Mouse (Mus musculus) embryonic facial prominence, embryonic 12.5 days (tissue): ENCODE measurements around the gene Rubcn. TPM values are rescaled to one million over a fixed set of nuclear protein-coding genes. Genes with fewer than 3 reads are reported as not detected.
A peak's percentile ranks its signal among the peaks of the same experiment; 100 is the strongest.

Experiments
- ATAC-seq: fragments of 200-750 bp; cut with Nextera tagmentation; 2 replicates; pipeline ENCODE4 v1.8.0; 2017; ENCODE audit not compliant: insufficient number of reproducible peaks, insufficient read depth, low FRiP score, low TSS enrichment
- H3K27ac ChIP-seq: fragments of 300-500 bp; sonication (generic); 2 replicates; pipeline ENCODE4 v1.5.1; 2016; ENCODE audit warnings: mild to moderate bottlenecking
- H3K27me3 ChIP-seq: fragments of 300-500 bp; sonication (generic); 2 replicates; pipeline ENCODE4 v1.6.1; 2016; ENCODE audit warnings: mild to moderate bottlenecking, moderate library complexity
- H3K36me3 ChIP-seq: fragments of 300-500 bp; sonication (generic); 2 replicates; pipeline ENCODE4 v1.6.1; 2016; ENCODE audit warnings: mild to moderate bottlenecking
- H3K4me1 ChIP-seq: fragments of 300-500 bp; sonication (generic); 2 replicates; pipeline ENCODE4 v1.6.1; 2016
- H3K4me2 ChIP-seq: fragments of 300-500 bp; sonication (generic); replicated peaks from 2 replicates; pipeline ENCODE4 v1.6.1; 2016; ENCODE audit warnings: mild to moderate bottlenecking, moderate library complexity
- H3K4me3 ChIP-seq: fragments of 300-500 bp; sonication (generic); 2 replicates; pipeline ENCODE4 v1.5.1; 2016; ENCODE audit warnings: mild to moderate bottlenecking
- H3K9ac ChIP-seq: fragments of 300-500 bp; sonication (generic); 2 replicates; pipeline ENCODE4 v1.6.1; 2016; ENCODE audit warnings: mild to moderate bottlenecking, moderate library complexity
- H3K9me3 ChIP-seq: fragments of 300-500 bp; sonication (generic); 2 replicates; pipeline ENCODE4 v1.6.1; 2016; ENCODE audit warnings: mild to moderate bottlenecking, moderate library complexity
- WGBS: fragments of 180-500 bp; shearing (Covaris S2); methylation state at CpG from one replicate; pipeline ENCODE4 v1.1.7; 2016; 5-methylcytosine and 5-hydroxymethylcytosine counted together
- polyA plus RNA-seq: library from polyadenylated mRNA; unstranded; fragments of >200 nt; fragmentation: Nextera tagmentation; extraction: Ambion mirVana; gene quantifications from 2 replicates; pipeline ENCODE4 v1.2.1, GENCODE M21; 2016

Rubcn gene
- polyA plus RNA-seq, 1 experiment from 2014 or later, result 19.0 TPM

GRCm38 (mm10) chr16:32867919-32868552 is 9.5 kb downstream of the Rubcn start:
- Histone ChIP-seq H3K9ac (peak overlapping the region; percentile 67), H3K36me3 (no peaks in the 10 kb centered on the region), H3K4me2 (peak overlapping the region; percentile 74), H3K27ac (no peak overlapping the region), H3K9me3 (no peaks in the 10 kb centered on the region), H3K4me3 (peak overlapping the region; percentile 72), H3K4me1 (peaks cover 10% of the 10 kb centered on the region; the same call in 1 of the 2 replicates), H3K27me3 (no peaks in the 10 kb centered on the region)
- ATAC-seq, result peak; percentile 98
- WGBS, result under 1% methylated on average over 32 of the region's 35 CpGs

DNA sequence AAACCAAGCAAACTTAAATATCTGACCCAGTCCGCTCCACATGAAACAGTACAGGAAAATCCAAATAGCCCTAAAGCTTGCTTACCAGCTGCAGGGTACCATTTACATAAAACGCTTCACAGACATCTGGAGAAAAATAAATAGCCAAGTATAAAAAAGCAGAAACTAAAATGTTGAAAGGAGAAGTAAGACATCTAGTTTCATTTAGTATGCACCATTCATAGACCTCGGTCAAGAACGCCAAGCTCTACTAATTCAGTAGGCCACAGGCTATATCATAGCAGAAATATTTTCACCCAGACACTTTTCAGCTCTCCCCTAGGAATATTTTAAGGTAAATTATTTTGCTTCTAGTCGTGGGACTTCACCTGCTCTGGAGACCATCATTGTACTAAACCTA is 10.9 kb downstream of the Rubcn start:
- Histone ChIP-seq H3K4me1 (peaks cover 10% of the 10 kb centered on the region; the same call in 1 of the 2 replicates), H3K4me3 (no peak overlapping the region), H3K9ac (no peak overlapping the region), H3K27me3 (no peaks in the 10 kb centered on the region), H3K27ac (no peak overlapping the region), H3K36me3 (no peaks in the 10 kb centered on the region), H3K4me2 (peak overlapping the region; percentile 74; the same call in 1 of the 2 replicates), H3K9me3 (no peaks in the 10 kb centered on the region)
- WGBS, result 82% methylated on average over 5 of the region's 5 CpGs
- no peak for ATAC-seq

DNA sequence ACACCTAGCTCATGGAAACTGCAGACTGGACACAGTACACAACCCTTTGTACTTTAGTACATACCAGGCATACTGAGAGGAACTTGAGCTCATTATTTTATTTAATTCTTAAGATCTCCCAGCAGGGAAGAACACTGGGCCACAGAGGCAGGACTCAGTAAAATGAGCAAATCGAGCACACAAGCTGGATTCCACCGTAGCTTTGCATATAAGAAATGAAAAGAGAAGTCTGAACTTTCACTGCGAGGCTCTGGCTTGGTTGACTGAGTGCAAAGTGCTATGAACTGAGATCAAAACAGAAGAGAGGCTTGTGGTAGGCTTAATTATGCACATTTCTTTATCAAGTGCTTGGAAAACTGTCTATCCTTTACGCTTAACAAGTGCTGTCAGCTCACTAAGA is 12.2 kb downstream of the Rubcn start:
- peaks cover 10% of the 10 kb centered on the region; the same call in 1 of the 2 replicates for H3K4me1 ChIP-seq
- H3K36me3 ChIP-seq, result peaks cover 6% of the 10 kb centered on the region
- ATAC-seq, result no peak
- H3K9me3 ChIP-seq, result no peaks in the 10 kb centered on the region
- no peak overlapping the region for H3K4me3 ChIP-seq
- WGBS, result 92% methylated on average over 4 of the region's 4 CpGs
- H3K27ac ChIP-seq, result no peak overlapping the region
- no peaks in the 10 kb centered on the region for H3K27me3 ChIP-seq
- H3K4me2 ChIP-seq, result no peak overlapping the region
- H3K9ac ChIP-seq, result no peak overlapping the region

- H3K9ac ChIP-seq, result no peak overlapping the region
- no peak overlapping the region for H3K4me3 ChIP-seq
- H3K27ac ChIP-seq, result no peak overlapping the region
- H3K4me1 ChIP-seq, result peaks cover 1% of the 10 kb centered on the region; the same call in 1 of the 2 replicates
- H3K27me3 ChIP-seq, result no peaks in the 10 kb centered on the region
- H3K9me3 ChIP-seq, result no peaks in the 10 kb centered on the region
- WGBS, result 89% methylated on average over 3 of the region's 3 CpGs
- peaks cover 6% of the 10 kb centered on the region for H3K36me3 ChIP-seq
- no peak overlapping the region for H3K4me2 ChIP-seq
- no peak for ATAC-seq
These were observed 15.7 kb downstream of the Rubcn start for GRCm38 (mm10) chr16:32861813-32862385.

DNA sequence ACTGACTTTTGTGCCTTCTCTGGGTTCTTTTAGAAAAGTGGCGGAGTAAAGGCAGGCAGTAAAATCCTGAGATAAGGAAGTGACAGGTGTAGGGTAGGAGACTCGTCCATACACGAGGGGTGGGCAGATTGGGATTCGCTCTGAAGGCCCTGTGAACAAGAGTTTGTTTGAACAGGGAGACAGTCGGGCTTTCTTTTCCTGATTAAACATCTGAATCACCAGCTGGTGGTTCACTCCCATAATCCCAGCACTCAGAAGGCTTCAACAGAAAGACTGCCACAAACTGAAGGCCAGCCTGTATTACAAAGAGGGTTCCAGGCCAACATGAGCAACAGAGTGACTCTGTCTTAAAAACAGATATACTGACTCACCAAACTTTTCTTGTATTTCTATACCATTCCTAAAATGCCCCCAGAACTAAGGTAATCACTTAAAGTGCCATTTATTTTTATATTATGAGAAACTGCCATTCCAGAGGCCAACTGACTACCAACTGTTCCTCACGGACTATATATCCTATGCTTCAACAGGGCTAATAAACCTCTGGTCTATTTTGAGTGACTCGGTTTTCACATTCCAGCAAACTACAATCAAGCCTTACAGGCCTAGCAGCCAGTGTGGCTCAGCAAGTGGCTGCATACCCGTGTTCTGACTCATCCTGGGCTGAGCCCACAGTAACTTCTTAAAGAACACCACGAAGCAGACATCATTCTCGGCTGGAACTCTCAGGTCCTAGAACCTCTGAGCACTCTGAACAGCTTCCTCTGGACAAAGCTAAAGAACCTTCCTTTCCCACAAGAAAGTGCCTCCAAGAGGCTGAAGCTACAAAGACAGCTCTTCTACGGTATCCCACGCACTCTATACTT is 18.6 kb downstream of the Rubcn start:
- 0 out of 2 replicates have a peak overlapping the region, but pooled peaks have one; percentile 8 for H3K27ac ChIP-seq
- ATAC-seq, result no peak
- 78% methylated on average over 12 of the region's 12 CpGs for WGBS
- H3K4me3 ChIP-seq, result no peak overlapping the region
- H3K27me3 ChIP-seq, result no peaks in the 10 kb centered on the region
- H3K36me3 ChIP-seq, result peaks cover 6% of the 10 kb centered on the region
- H3K9me3 ChIP-seq, result no peaks in the 10 kb centered on the region
- no peak overlapping the region for H3K4me2 ChIP-seq
- H3K4me1 ChIP-seq, result no peaks in the 10 kb centered on the region
- H3K9ac ChIP-seq, result no peak overlapping the region

DNA sequence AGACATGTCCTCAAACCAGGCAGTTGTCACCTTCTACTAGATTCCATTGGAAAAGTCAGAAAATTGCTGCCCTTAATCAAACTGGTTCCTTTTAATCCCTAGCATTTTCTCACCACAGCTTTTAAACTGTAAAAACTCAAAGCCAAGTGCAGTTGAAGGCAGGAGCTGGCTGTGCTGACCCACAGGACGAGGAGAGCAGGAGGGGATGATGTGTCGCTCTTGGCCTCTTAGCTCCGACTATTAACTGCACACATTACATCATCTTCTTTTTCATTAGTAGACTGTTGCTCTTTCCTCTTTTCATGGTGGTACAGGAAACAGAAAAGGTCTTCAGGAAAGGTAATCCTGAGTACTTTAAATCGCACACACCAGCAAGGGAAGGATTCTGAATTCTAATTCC is 19.2 kb downstream of the Rubcn start:
- Histone ChIP-seq H3K4me1 (no peaks in the 10 kb centered on the region), H3K4me2 (no peak overlapping the region), H3K27ac (0 out of 2 replicates have a peak overlapping the region, but pooled peaks have one; percentile 8), H3K36me3 (peaks cover 8% of the 10 kb centered on the region), H3K9me3 (no peaks in the 10 kb centered on the region), H3K27me3 (no peaks in the 10 kb centered on the region), H3K4me3 (no peak overlapping the region), H3K9ac (no peak overlapping the region)
- 84% methylated on average over 4 of the region's 4 CpGs for WGBS
- ATAC-seq, result no peak

- 83% methylated on average over 3 of the region's 3 CpGs for WGBS
- Histone ChIP-seq H3K27ac (no peak overlapping the region), H3K36me3 (peaks cover 12% of the 10 kb centered on the region), H3K9ac (no peak overlapping the region), H3K4me2 (no peak overlapping the region), H3K9me3 (no peaks in the 10 kb centered on the region), H3K4me3 (no peak overlapping the region), H3K27me3 (no peaks in the 10 kb centered on the region), H3K4me1 (no peaks in the 10 kb centered on the region)
- ATAC-seq, result no peak
These were observed 20.8 kb downstream of the Rubcn start for GRCm38 (mm10) chr16:32856751-32857150.

DNA sequence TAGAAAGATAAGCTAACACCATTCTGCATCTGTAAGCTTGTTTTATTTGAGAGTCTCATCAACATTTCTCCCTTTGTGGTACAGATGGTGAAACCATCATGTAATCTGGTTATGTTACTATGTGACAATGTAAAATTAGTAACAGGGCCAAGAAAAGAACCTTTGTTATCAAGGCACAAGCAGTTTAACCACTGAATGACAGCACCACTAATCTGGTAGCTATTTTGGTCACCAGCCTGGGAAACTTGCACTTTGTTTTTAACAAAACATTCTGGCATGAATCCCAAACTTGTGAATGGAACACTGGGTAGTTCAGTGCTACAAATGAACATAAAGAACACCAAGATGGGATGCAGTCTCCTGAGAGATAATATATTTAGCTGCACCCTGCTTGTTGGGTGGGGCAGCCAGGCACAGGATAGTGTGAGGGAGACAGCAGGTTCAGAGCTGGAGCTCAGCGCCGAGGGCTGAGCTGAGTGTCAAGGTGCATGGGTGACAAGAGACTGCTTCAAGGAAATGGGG is 23.5 kb downstream of the Rubcn start:
- no peaks in the 10 kb centered on the region for H3K9me3 ChIP-seq
- no peaks in the 10 kb centered on the region for H3K4me1 ChIP-seq
- H3K4me2 ChIP-seq, result no peak overlapping the region
- H3K36me3 ChIP-seq, result peaks cover 16% of the 10 kb centered on the region
- H3K27me3 ChIP-seq, result no peaks in the 10 kb centered on the region
- 83% methylated on average over 2 of the region's 2 CpGs for WGBS
- no peak overlapping the region for H3K27ac ChIP-seq
- no peak overlapping the region for H3K9ac ChIP-seq
- no peak overlapping the region for H3K4me3 ChIP-seq
- no peak for ATAC-seq

GRCm38 (mm10) chr16:32853492-32854049 is 24.0 kb downstream of the Rubcn start:
- no peak for ATAC-seq
- no peaks in the 10 kb centered on the region for H3K4me1 ChIP-seq
- H3K4me2 ChIP-seq, result no peak overlapping the region
- no peak overlapping the region for H3K9ac ChIP-seq
- H3K27ac ChIP-seq, result no peak overlapping the region
- H3K27me3 ChIP-seq, result no peaks in the 10 kb centered on the region
- H3K9me3 ChIP-seq, result no peaks in the 10 kb centered on the region
- 65% methylated on average over 13 of the region's 13 CpGs for WGBS
- H3K4me3 ChIP-seq, result no peak overlapping the region
- H3K36me3 ChIP-seq, result peaks cover 21% of the 10 kb centered on the region

GRCm38 (mm10) chr16:32849042-32849830 is 28.3 kb downstream of the Rubcn start:
- no peak for ATAC-seq
- 91% methylated on average over 11 of the region's 11 CpGs for WGBS
- H3K4me1 ChIP-seq, result no peaks in the 10 kb centered on the region
- H3K4me3 ChIP-seq, result no peak overlapping the region
- no peaks in the 10 kb centered on the region for H3K27me3 ChIP-seq
- peaks cover 56% of the 10 kb centered on the region for H3K36me3 ChIP-seq
- H3K27ac ChIP-seq, result no peak overlapping the region
- H3K9ac ChIP-seq, result no peak overlapping the region
- no peaks in the 10 kb centered on the region for H3K9me3 ChIP-seq
- no peak overlapping the region for H3K4me2 ChIP-seq

- WGBS, result 89% methylated on average over 11 of the region's 11 CpGs
- no peak for ATAC-seq
- Histone ChIP-seq H3K27me3 (no peaks in the 10 kb centered on the region), H3K36me3 (peaks cover 66% of the 10 kb centered on the region), H3K9me3 (no peaks in the 10 kb centered on the region), H3K9ac (no peak overlapping the region), H3K4me3 (no peak overlapping the region), H3K4me2 (no peak overlapping the region), H3K4me1 (no peaks in the 10 kb centered on the region), H3K27ac (no peak overlapping the region)
These were observed 30.5 kb downstream of the Rubcn start for GRCm38 (mm10) chr16:32847103-32847502.
